Mouse (Mus musculus) erythroblast, embryonic 14.5 days (primary cell): ENCODE results near the gene Kcnj10. TPM values are rescaled to one million over a fixed set of nuclear protein-coding genes. Genes with fewer than 3 reads are reported as not detected.
A peak's percentile ranks its signal among the peaks of the same experiment; 100 is the strongest.

Experiments
- H3K27me3 ChIP-seq: 2 replicates; pipeline ENCODE4 v1.6.1; 2012; ENCODE audit warnings: inconsistent platforms; ENCODE audit not compliant: control insufficient read depth
- H3K36me3 ChIP-seq: 2 replicates; pipeline ENCODE4 v1.6.1; 2012; ENCODE audit warnings: mild to moderate bottlenecking, inconsistent platforms; ENCODE audit not compliant: control insufficient read depth
- H3K4me1 ChIP-seq: 2 replicates; pipeline ENCODE4 v1.6.1; 2012; ENCODE audit warnings: inconsistent platforms; ENCODE audit not compliant: control insufficient read depth
- H3K4me3 ChIP-seq: replicated peaks from 2 replicates; pipeline ENCODE3; 2012; ENCODE audit warnings: moderate library complexity, mild to moderate bottlenecking, inconsistent platforms
- H3K9me3 ChIP-seq: 2 replicates; pipeline ENCODE4 v1.6.1; 2012; ENCODE audit warnings: low read length, inconsistent platforms, mixed read lengths; ENCODE audit not compliant: control insufficient read depth
- GATA1 ChIP-seq: IDR thresholded peaks from 2 replicates; pipeline ENCODE4 v1.6.1; 2012; ENCODE audit warnings: low read length, inconsistent platforms, mixed read lengths
- TAL1 ChIP-seq: IDR thresholded peaks from 3 replicates; pipeline ENCODE4 v1.6.1; 2012; ENCODE audit warnings: low read length, inconsistent platforms, mixed read lengths
- polyA plus RNA-seq: library from polyadenylated mRNA; stranded (reverse); fragments of >175 nt; gene quantifications from 2 replicates; pipeline ENCODE4 v1.2.3, GENCODE M21; 2012

Kcnj10 gene
- 0.01 TPM in 1 of 2 replicates, not detected in the other for polyA plus RNA-seq

GRCm38 (mm10) chr1:172340729-172341321, at the start of gene Kcnj10:
Gene Kcnj10, plus strand, starts transcription at chr1:172341210.
- Histone ChIP-seq H3K27me3 (peaks cover 70% of the 10 kb centered on the region), H3K36me3 (no peaks in the 10 kb centered on the region), H3K9me3 (no peaks in the 10 kb centered on the region), H3K4me1 (peaks cover 8% of the 10 kb centered on the region), H3K4me3 (peak within 1 kb of the TSS; percentile 49)
- TF ChIP-seq TAL1 (no peak), GATA1 (no peak)

GRCm38 (mm10) chr1:172292880-172293279, 48.1 kb upstream of the Kcnj10 start:
- Histone ChIP-seq H3K9me3 (no peaks in the 10 kb centered on the region), H3K27me3 (peaks cover 16% of the 10 kb centered on the region), H3K4me1 (no peaks in the 10 kb centered on the region; the same call in none of the 2 replicates), H3K4me3 (no peak overlapping the region), H3K36me3 (no peaks in the 10 kb centered on the region)
- TF ChIP-seq GATA1 (no peak), TAL1 (no peak)

GRCm38 (mm10) chr1:172293449-172293848, 47.6 kb upstream of the Kcnj10 start:
- Histone ChIP-seq H3K36me3 (no peaks in the 10 kb centered on the region), H3K4me1 (no peaks in the 10 kb centered on the region; the same call in none of the 2 replicates), H3K9me3 (no peaks in the 10 kb centered on the region), H3K27me3 (peaks cover 21% of the 10 kb centered on the region), H3K4me3 (no peak overlapping the region)
- TF ChIP-seq TAL1 (no peak), GATA1 (no peak)

- H3K27me3 ChIP-seq, result peaks cover 23% of the 10 kb centered on the region
- no peaks in the 10 kb centered on the region for H3K36me3 ChIP-seq
Observed at GRCm38 (mm10) chr1:172295751-172296197, 45.2 kb upstream of the Kcnj10 start.

GRCm38 (mm10) chr1:172296816-172297510, 44.0 kb upstream of the Kcnj10 start:
- no peak for TF ChIP-seq TAL1
- Histone ChIP-seq H3K4me1 (no peaks in the 10 kb centered on the region), H3K36me3 (no peaks in the 10 kb centered on the region), H3K4me3 (no peak overlapping the region), H3K27me3 (peaks cover 23% of the 10 kb centered on the region), H3K9me3 (no peaks in the 10 kb centered on the region)

More at GRCm38 (mm10) chr1:172295751-172296197, 45.2 kb upstream of the Kcnj10 start:
- TF ChIP-seq TAL1, result no peak
- TF ChIP-seq GATA1, result no peak
- Histone ChIP-seq H3K4me3 (no peak overlapping the region), H3K4me1 (no peaks in the 10 kb centered on the region), H3K9me3 (no peaks in the 10 kb centered on the region)

- Histone ChIP-seq H3K4me3 (no peak within 1 kb of the TSS), H3K27me3 (peaks cover 23% of the 10 kb centered on the region), H3K4me1 (no peaks in the 10 kb centered on the region), H3K36me3 (no peaks in the 10 kb centered on the region), H3K9me3 (no peaks in the 10 kb centered on the region)
- TF ChIP-seq GATA1 (no peak), TAL1 (no peak)
Observed at GRCm38 (mm10) chr1:172297611-172298537, 43.1 kb upstream of the Kcnj10 start, which contains the start of gene Atp1a2. Gene Atp1a2, minus strand, starts transcription at chr1:172298064.

- Histone ChIP-seq H3K9me3 (no peaks in the 10 kb centered on the region), H3K27me3 (peaks cover 34% of the 10 kb centered on the region), H3K36me3 (no peaks in the 10 kb centered on the region), H3K4me3 (no peak overlapping the region), H3K4me1 (peaks cover 9% of the 10 kb centered on the region)
- TF ChIP-seq TAL1, result no peak
- no peak for TF ChIP-seq GATA1
Observed at GRCm38 (mm10) chr1:172299528-172299927, 41.5 kb upstream of the Kcnj10 start.

- TF ChIP-seq TAL1 (no peak), GATA1 (no peak)
- peaks cover 37% of the 10 kb centered on the region for H3K27me3 ChIP-seq
- no peaks in the 10 kb centered on the region for H3K36me3 ChIP-seq
- peaks cover 15% of the 10 kb centered on the region for H3K4me1 ChIP-seq
- H3K9me3 ChIP-seq, result no peaks in the 10 kb centered on the region
- H3K4me3 ChIP-seq, result no peak overlapping the region
Observed at GRCm38 (mm10) chr1:172300247-172300646, 40.8 kb upstream of the Kcnj10 start.
